Mouse (Mus musculus): ENCODE measurements at regions not wholly inside any gene's neighbourhood (a gene's known extent, or its start where the extent isn't known, plus 50 kb on each side); places are given as distances from the start of the nearest gene placed in this dataset.

GRCm38 (mm10) chr3:129481293-129481692 lies 50.9 kb upstream of the Elovl6 start:
- no peaks in the 10 kb centered on the region for H3K4me1 ChIP-seq (replicated peaks; ENCODE audit: control insufficient read depth, insufficient read depth, low read length)
- DNase-seq (ENCODE audit: low spot score) (no peak), ATAC-seq (ENCODE audit: low FRiP score) (no peak)
- no peak overlapping the region for H3K9ac ChIP-seq
- no peak overlapping the region for H3K4me3 ChIP-seq (replicated peaks; ENCODE audit: low read length)
- H3K27ac ChIP-seq = no peak overlapping the region
- H3K27me3 ChIP-seq (ENCODE audit: control insufficient read depth, insufficient read depth, low read length) = no peaks in the 10 kb centered on the region
- H3K4me2 ChIP-seq (replicated peaks) = no peak overlapping the region
- no peaks in the 10 kb centered on the region for H3K36me3 ChIP-seq (replicated peaks; ENCODE audit: control insufficient read depth, insufficient read depth)
- H3K9me3 ChIP-seq (ENCODE audit: control insufficient read depth, low read length) = no peaks in the 10 kb centered on the region
- WGBS = 92% methylated on average over 3 of the region's 3 CpGs
